Comparison of ENCODE assay signal across 13 mouse cellular contexts in the genomic region with DNA sequence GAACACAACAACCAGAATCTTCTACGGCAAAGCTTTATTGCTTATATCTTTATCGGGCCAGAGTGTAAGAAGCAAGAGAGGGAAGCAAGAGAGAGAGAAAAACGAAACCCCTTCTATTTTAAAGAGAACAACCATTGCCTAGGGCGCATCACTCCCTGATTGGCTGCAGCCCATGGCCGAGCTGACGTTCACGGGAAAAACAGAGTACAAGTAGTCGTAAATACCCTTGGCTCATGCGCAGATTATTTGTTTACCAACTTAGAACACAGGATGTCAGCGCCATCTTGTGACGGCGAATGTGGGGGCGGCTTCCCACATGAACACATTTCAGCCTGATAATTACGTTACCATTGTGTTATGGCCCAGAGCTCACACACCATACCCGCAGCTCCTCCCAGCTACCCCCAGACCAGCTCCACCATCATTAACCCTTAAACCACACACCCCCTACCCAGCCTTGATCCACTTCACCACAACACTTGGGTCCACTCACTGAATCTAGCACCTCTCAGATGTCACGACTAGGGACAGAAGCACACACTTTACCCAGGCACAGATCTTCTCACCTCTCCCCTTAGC. TPM values are rescaled to one million over a fixed set of nuclear protein-coding genes. Genes with fewer than 3 reads are reported as not detected.
DNase-seq lines count a peak whose midpoint lies in the region; ATAC-seq and TF ChIP-seq lines count a peak whose summit lies in the region.
"Not testable (repeated sequence)": the region's sequence is repeated elsewhere in the genome, so short reads cannot be mapped to it uniquely, and the experiment has no call there.
"Had no signal": no experiment of that assay in that cellular context is flagged by ENCODE, and none has a peak within 500 bp of the region (broad histone marks: within the 10 kb centered on the region; RNA-seq: fewer than 3 reads in every experiment).

No protein-coding gene starts in this region.

- ATAC-seq in embryonic facial prominence, embryonic 11.5 days (replicated peaks; ENCODE audit: insufficient number of reproducible peaks, low FRiP score, low TSS enrichment, low read depth), result peak; percentile 61; the same call in 1 of the 2 replicates
- ATAC-seq in forebrain, embryonic 16.5 days, result peak; percentile 78
- ATAC-seq in hindbrain, embryonic 12.5 days (ENCODE audit: low FRiP score), result peak; percentile 60; the same call in 1 of the 2 replicates
- peak; percentile 54; the same call in 1 of the 2 replicates for ATAC-seq in kidney, embryonic 15.5 days (replicated peaks; ENCODE audit: low FRiP score)
- ATAC-seq in lung, embryonic 14.5 days (ENCODE audit: insufficient read depth), result peak; percentile 83
- peak; percentile 87 for ATAC-seq in midbrain, embryonic 13.5 days
- ATAC-seq in neural tube, embryonic 14.5 days (ENCODE audit: low read depth), result peak; percentile 83

- not testable (repeated sequence) for H3K4me2 ChIP-seq in embryonic facial prominence, embryonic 11.5 days (ENCODE audit: low read depth, low read length); forebrain, embryonic 16.5 days (ENCODE audit: low read length); hindbrain, embryonic 12.5 days (replicated peaks); kidney, embryonic 15.5 days; midbrain, embryonic 13.5 days (replicated peaks); neural tube, embryonic 14.5 days (ENCODE audit: low read depth, low read length)
- H3K4me2 ChIP-seq in lung, embryonic 14.5 days, result peak overlapping the region; percentile 62

- H3K27me3 ChIP-seq in embryonic facial prominence, embryonic 11.5 days (ENCODE audit: control insufficient read depth, insufficient read depth, low read length), result peaks cover 74% of the 10 kb centered on the region
- H3K27me3 ChIP-seq in forebrain, embryonic 16.5 days (replicated peaks; ENCODE audit: control insufficient read depth, insufficient read depth, low read length), result peaks cover 91% of the 10 kb centered on the region
- H3K27me3 ChIP-seq in hindbrain, embryonic 12.5 days, result peaks cover 94% of the 10 kb centered on the region
- H3K27me3 ChIP-seq in kidney, embryonic 15.5 days, result peaks cover 95% of the 10 kb centered on the region
- peaks cover 92% of the 10 kb centered on the region for H3K27me3 ChIP-seq in lung, embryonic 14.5 days (ENCODE audit: insufficient read depth, low read length)
- H3K27me3 ChIP-seq in midbrain, embryonic 13.5 days, result peaks cover 94% of the 10 kb centered on the region
- peaks cover 86% of the 10 kb centered on the region for H3K27me3 ChIP-seq in neural tube, embryonic 14.5 days (ENCODE audit: control insufficient read depth, insufficient read depth, low read length)

- H3K9ac ChIP-seq in embryonic facial prominence, embryonic 11.5 days (replicated peaks; ENCODE audit: low read length); forebrain, embryonic 16.5 days (replicated peaks; ENCODE audit: low read depth, low read length); hindbrain, embryonic 12.5 days; kidney, embryonic 15.5 days; midbrain, embryonic 13.5 days (replicated peaks); neural tube, embryonic 14.5 days (replicated peaks; ENCODE audit: low read depth, low read length): not testable (repeated sequence)
- H3K9ac ChIP-seq in lung, embryonic 14.5 days, result peak overlapping the region; percentile 90

- not testable (repeated sequence) for H3K4me1 ChIP-seq in embryonic facial prominence, embryonic 11.5 days (ENCODE audit: control insufficient read depth, insufficient read depth, low read length); forebrain, embryonic 16.5 days (replicated peaks; ENCODE audit: control insufficient read depth, insufficient read depth, low read length); hindbrain, embryonic 12.5 days; kidney, embryonic 15.5 days; lung, embryonic 14.5 days (ENCODE audit: insufficient read depth); midbrain, embryonic 13.5 days (replicated peaks); neural tube, embryonic 14.5 days (ENCODE audit: control insufficient read depth, insufficient read depth, low read length)

- 10% methylated on average over 9 of the region's 16 CpGs for WGBS in embryonic facial prominence, embryonic 11.5 days
- WGBS in forebrain, embryonic 16.5 days, result 5% methylated on average over 8 of the region's 16 CpGs
- 8% methylated on average over 9 of the region's 16 CpGs for WGBS in hindbrain, embryonic 12.5 days
- WGBS in kidney, embryonic 15.5 days, result under 1% methylated on average over 11 of the region's 16 CpGs
- whole genome bisulfite sequencing in lung, embryonic 14.5 days, result 11% methylated on average over 8 of the region's 16 CpGs
- WGBS in midbrain, embryonic 13.5 days, result 10% methylated on average over 10 of the region's 16 CpGs
- WGBS in neural tube, embryonic 14.5 days, result 3% methylated on average over 8 of the region's 16 CpGs

- not testable (repeated sequence) for H3K4me3 ChIP-seq in embryonic facial prominence, embryonic 11.5 days (ENCODE audit: low read depth, low read length); forebrain, embryonic 16.5 days (replicated peaks; ENCODE audit: low read length); hindbrain, embryonic 12.5 days; kidney, embryonic 15.5 days (replicated peaks); midbrain, embryonic 13.5 days (replicated peaks); neural tube, embryonic 14.5 days (ENCODE audit: low read depth, low read length)
- peak overlapping the region; percentile 53 for H3K4me3 ChIP-seq in lung, embryonic 14.5 days (ENCODE audit: low read depth, low read length)

- not testable (repeated sequence) for H3K9me3 ChIP-seq in embryonic facial prominence, embryonic 11.5 days (replicated peaks; ENCODE audit: control insufficient read depth, low read length); forebrain, embryonic 16.5 days (ENCODE audit: control insufficient read depth, low read length); hindbrain, embryonic 12.5 days (replicated peaks); kidney, embryonic 15.5 days (replicated peaks); lung, embryonic 14.5 days (ENCODE audit: low read depth, low read length); midbrain, embryonic 13.5 days; neural tube, embryonic 14.5 days (ENCODE audit: control insufficient read depth, low read length)

- TF ChIP-seq CTCF in lung, embryonic 14.5 days (IDR thresholded peaks at IDR 0.05; ENCODE audit: low read depth), result peak; percentile 17; the same call in 1 of the 2 replicates

- not testable (repeated sequence) for H3K36me3 ChIP-seq in embryonic facial prominence, embryonic 11.5 days (replicated peaks; ENCODE audit: control insufficient read depth, insufficient read depth, low read depth, low read length); forebrain, embryonic 16.5 days (ENCODE audit: control insufficient read depth, insufficient read depth); hindbrain, embryonic 12.5 days; kidney, embryonic 15.5 days; lung, embryonic 14.5 days (ENCODE audit: insufficient read depth); midbrain, embryonic 13.5 days; neural tube, embryonic 14.5 days (ENCODE audit: control insufficient read depth, insufficient read depth, low read length)

- not testable (repeated sequence) for H3K27ac ChIP-seq in embryonic facial prominence, embryonic 11.5 days (replicated peaks; ENCODE audit: low read depth, low read length); forebrain, embryonic 16.5 days (ENCODE audit: low read length); hindbrain, embryonic 12.5 days; kidney, embryonic 15.5 days; midbrain, embryonic 13.5 days; neural tube, embryonic 14.5 days (ENCODE audit: low read depth, low read length)
- H3K27ac ChIP-seq in lung, embryonic 14.5 days (ENCODE audit: low read depth), result peak overlapping the region; percentile 87

- DNase-seq in CD4-positive helper T cell, adult 2 months (ENCODE audit: low read depth, low spot score), result peak; percentile 10
- DNase-seq in embryonic facial prominence, embryonic 11.5 days (ENCODE audit: low spot score), result peak; percentile 52
- peak; percentile 71 for DNase-seq in lung, embryonic 14.5 days

RNA-seq across cellular contexts. Expression of a gene that starts 11.4 kb away (rescaled TPM):
- 6.9 and 17.0 TPM in 2 replicates for polyA plus RNA-seq in embryonic facial prominence, embryonic 11.5 days (2014; fragmentation: Nextera tagmentation; extraction: Ambion mirVana)
- 4.7 and 8.1 TPM in 2 replicates for polyA plus RNA-seq in forebrain, embryonic 16.5 days (2015; fragmentation: Nextera tagmentation; extraction: Ambion mirVana)
- polyA plus RNA-seq in hindbrain, embryonic 12.5 days (2016; fragmentation: Nextera tagmentation; extraction: Ambion mirVana), result 0.12 and 1.7 TPM in 2 replicates
- not detected in 2 replicates for polyA plus RNA-seq in kidney, embryonic 15.5 days (2015; fragmentation: Nextera tagmentation; extraction: Ambion mirVana)
- 94.6 and 95.1 TPM in 2 replicates for polyA plus RNA-seq in lung, embryonic 14.5 days (2014; fragmentation: Nextera tagmentation; extraction: Ambion mirVana)
- polyA plus RNA-seq in midbrain, embryonic 13.5 days (2015; fragmentation: Nextera tagmentation; extraction: Ambion mirVana), result 6.2 and 9.2 TPM in 2 replicates
- not detected in 2 replicates for polyA plus RNA-seq in neural tube, embryonic 14.5 days (2014; fragmentation: Nextera tagmentation; extraction: Ambion mirVana)
- polyA plus RNA-seq: intestine, embryonic 16.5 days; liver, embryonic 11.5 days; Patski; spleen, adult 2 months; stomach, embryonic 16.5 days had no signal

Comparison
In these comparisons a context has a peak if more than half of its experiments do, and no peak if none do; other contexts are left out.
1. DNase-seq: peak in every context shown above with its lines; median percentile 71 in lung, embryonic 14.5 days; 52 in embryonic facial prominence, embryonic 11.5 days; 10 in CD4-positive helper T cell, adult 2 months.